Mouse (Mus musculus) E14TG2a.4 (cell line): Measurements from ENCODE around the gene Sncg.

Experiments used
- H3K27me3 ChIP-seq: 2 replicates; pipeline ENCODE4 v1.6.1; 2014; ENCODE audit warnings: low read length, control low read depth; ENCODE audit not compliant: insufficient read depth
- H3K36me3 ChIP-seq: 2 replicates; pipeline ENCODE4 v1.6.1; 2014; ENCODE audit warnings: low read length, control low read depth; ENCODE audit not compliant: insufficient read depth
- H3K4me1 ChIP-seq: replicated peaks from 2 replicates; pipeline ENCODE4 v1.6.1; 2014; ENCODE audit warnings: low read depth, low read length, control low read depth
- H3K4me3 ChIP-seq: replicated peaks from 2 replicates; pipeline ENCODE4 v1.5.1; 2014; ENCODE audit warnings: mild to moderate bottlenecking, low read length
- H3K9me3 ChIP-seq: 2 replicates; pipeline ENCODE4 v1.6.1; 2014; ENCODE audit warnings: low read length, control low read depth
- CTCF ChIP-seq: conservative IDR thresholded peaks from 2 replicates; pipeline ENCODE4 v1.5.1; 2014; ENCODE audit warnings: low read length
- NANOG ChIP-seq: IDR thresholded peaks from 2 replicates; pipeline ENCODE4 v1.6.1; 2014; ENCODE audit warnings: borderline replicate concordance, low read length, mixed read lengths
- POU5F1 ChIP-seq: IDR thresholded peaks from 2 replicates; pipeline ENCODE4 v1.6.1; 2014; ENCODE audit warnings: low read length, borderline replicate concordance

Sncg gene

GRCm38 (mm10) chr14:34343078-34343477 lies 31.5 kb downstream of the Sncg start:
- Histone ChIP-seq H3K36me3 (peaks cover 78% of the 10 kb centered on the region), H3K9me3 (no peaks in the 10 kb centered on the region), H3K4me1 (peaks cover 21% of the 10 kb centered on the region), H3K27me3 (no peaks in the 10 kb centered on the region), H3K4me3 (no peak overlapping the region)
- TF ChIP-seq NANOG (no peak), POU5F1 (no peak), CTCF (no peak)

GRCm38 (mm10) chr14:34341993-34342392 lies 32.6 kb downstream of the Sncg start:
- Histone ChIP-seq H3K4me1 (peaks cover 10% of the 10 kb centered on the region), H3K36me3 (peaks cover 82% of the 10 kb centered on the region), H3K9me3 (no peaks in the 10 kb centered on the region), H3K4me3 (no peak overlapping the region), H3K27me3 (no peaks in the 10 kb centered on the region)
- TF ChIP-seq CTCF (no peak), NANOG (no peak), POU5F1 (no peak)

- Histone ChIP-seq H3K27me3 (no peaks in the 10 kb centered on the region), H3K9me3 (no peaks in the 10 kb centered on the region), H3K36me3 (peaks cover 96% of the 10 kb centered on the region), H3K4me1 (no peaks in the 10 kb centered on the region; the same call in 1 of the 2 replicates), H3K4me3 (no peak overlapping the region)
- TF ChIP-seq POU5F1, result no peak
- no peak for TF ChIP-seq NANOG
- TF ChIP-seq CTCF, result no peak
Observed at GRCm38 (mm10) chr14:34339446-34339845, 35.1 kb downstream of the Sncg start.

- Histone ChIP-seq H3K36me3 (peaks cover 97% of the 10 kb centered on the region), H3K9me3 (no peaks in the 10 kb centered on the region), H3K27me3 (no peaks in the 10 kb centered on the region), H3K4me1 (no peaks in the 10 kb centered on the region; the same call in 1 of the 2 replicates), H3K4me3 (no peak overlapping the region)
- no peak for TF ChIP-seq NANOG
- TF ChIP-seq CTCF, result no peak
- no peak for TF ChIP-seq POU5F1
Observed at GRCm38 (mm10) chr14:34332476-34332875, 42.1 kb downstream of the Sncg start.

- no peaks in the 10 kb centered on the region for H3K9me3 ChIP-seq
- no peak for TF ChIP-seq NANOG
- no peak for TF ChIP-seq POU5F1
- no peak for TF ChIP-seq CTCF
- peaks cover 97% of the 10 kb centered on the region for H3K36me3 ChIP-seq
- no peak overlapping the region for H3K4me3 ChIP-seq
- no peaks in the 10 kb centered on the region; the same call in 1 of the 2 replicates for H3K4me1 ChIP-seq
- H3K27me3 ChIP-seq, result no peaks in the 10 kb centered on the region
Observed at GRCm38 (mm10) chr14:34331886-34332285, 42.7 kb downstream of the Sncg start.

GRCm38 (mm10) chr14:34330657-34331158 lies 43.9 kb downstream of the Sncg start:
- Histone ChIP-seq H3K9me3 (no peaks in the 10 kb centered on the region), H3K4me3 (no peak overlapping the region), H3K36me3 (peaks cover 97% of the 10 kb centered on the region), H3K4me1 (no peaks in the 10 kb centered on the region; the same call in 1 of the 2 replicates), H3K27me3 (no peaks in the 10 kb centered on the region)
- TF ChIP-seq CTCF (no peak), NANOG (no peak), POU5F1 (no peak)

GRCm38 (mm10) chr14:34327618-34328017 lies 47.0 kb downstream of the Sncg start:
- Histone ChIP-seq H3K9me3 (no peaks in the 10 kb centered on the region), H3K4me3 (no peak overlapping the region), H3K4me1 (peaks cover 18% of the 10 kb centered on the region), H3K27me3 (no peaks in the 10 kb centered on the region), H3K36me3 (peaks cover 94% of the 10 kb centered on the region)
- no peak for TF ChIP-seq CTCF

- Histone ChIP-seq H3K4me3 (no peak overlapping the region), H3K9me3 (no peaks in the 10 kb centered on the region), H3K27me3 (no peaks in the 10 kb centered on the region), H3K36me3 (peaks cover 86% of the 10 kb centered on the region), H3K4me1 (peaks cover 20% of the 10 kb centered on the region)
- TF ChIP-seq NANOG (no peak), CTCF (no peak), POU5F1 (no peak)
Observed at GRCm38 (mm10) chr14:34326606-34327005, 48.0 kb downstream of the Sncg start.

- TF ChIP-seq NANOG (no peak), CTCF (no peak), POU5F1 (no peak)
- no peaks in the 10 kb centered on the region for H3K27me3 ChIP-seq
- H3K36me3 ChIP-seq, result peaks cover 86% of the 10 kb centered on the region
- peak overlapping the region; percentile 26; the same call in 1 of the 2 replicates for H3K4me3 ChIP-seq
- H3K9me3 ChIP-seq, result no peaks in the 10 kb centered on the region
- peaks cover 29% of the 10 kb centered on the region for H3K4me1 ChIP-seq
Observed at GRCm38 (mm10) chr14:34323576-34324085, 51.0 kb downstream of the Sncg start.
